Mouse (Mus musculus) retina, postnatal 1 day (tissue): ENCODE measurements at regions not wholly inside any gene's neighbourhood (a gene's known extent, or its start where the extent isn't known, plus 50 kb on each side); places are given as distances from the start of the nearest gene placed in this dataset.
"Not testable (repeated sequence)": the region's sequence is repeated elsewhere in the genome, so short reads cannot be mapped to it uniquely, and the experiment has no call there.

Experiments used
- DNase-seq: peaks from one replicate; pipeline ENCODE4 v3.0.0-alpha.2; 2012

GRCm38 (mm10) chr16:15175516-15175915, 141.7 kb upstream of the Gm21897 start:
- no peak for DNase-seq

- no peak for DNase-seq
These were observed 131.5 kb upstream of the Gm21897 start for GRCm38 (mm10) chr16:15185714-15186113.

- DNase-seq = no peak
These were observed 122.1 kb upstream of the Gm21897 start for GRCm38 (mm10) chr16:15194926-15195711.

GRCm38 (mm10) chr16:15195931-15196330, 121.3 kb upstream of the Gm21897 start:
- DNase-seq = not testable (repeated sequence)

GRCm38 (mm10) chr16:15196855-15197254, 120.4 kb upstream of the Gm21897 start:
- DNase-seq = no peak

GRCm38 (mm10) chr16:15215921-15216320, 101.3 kb upstream of the Gm21897 start:
- no peak for DNase-seq

- no peak for DNase-seq
These were observed 96.2 kb upstream of the Gm21897 start for GRCm38 (mm10) chr16:15220961-15221547.

GRCm38 (mm10) chr16:15237836-15238235, 79.4 kb upstream of the Gm21897 start:
- no peak for DNase-seq

- no peak for DNase-seq
These were observed 78.8 kb upstream of the Gm21897 start for GRCm38 (mm10) chr16:15238449-15238848.

- DNase-seq = no peak
These were observed 67.1 kb upstream of the Gm21897 start for GRCm38 (mm10) chr16:15250186-15250585.

GRCm38 (mm10) chr16:15251686-15252085, 65.6 kb upstream of the Gm21897 start:
- no peak for DNase-seq

GRCm38 (mm10) chr16:15252666-15253347, 64.5 kb upstream of the Gm21897 start:
- no peak for DNase-seq

- DNase-seq = no peak
These were observed 63.9 kb upstream of the Gm21897 start for GRCm38 (mm10) chr16:15253348-15253693.

- DNase-seq = no peak
These were observed 62.6 kb upstream of the Gm21897 start for GRCm38 (mm10) chr16:15254669-15255068.

GRCm38 (mm10) chr16:15259474-15259873, 57.8 kb upstream of the Gm21897 start:
- DNase-seq = no peak

GRCm38 (mm10) chr16:15260069-15260468, 57.2 kb upstream of the Gm21897 start:
- DNase-seq = no peak
